Mouse (Mus musculus) heart, embryonic 16.5 days (tissue): ENCODE data around the gene Ovol3. TPM values are rescaled to one million over a fixed set of nuclear protein-coding genes. Genes with fewer than 3 reads are reported as not detected.
"Not testable (repeated sequence)": the region's sequence is repeated elsewhere in the genome, so short reads cannot be mapped to it uniquely, and the experiment has no call there.

ENCODE experiments used
- ATAC-seq: fragments of 200-750 bp; cut with Nextera tagmentation; replicated peaks from 2 replicates; pipeline ENCODE4 v1.8.0; 2017; ENCODE audit warnings: moderate number of reproducible peaks; ENCODE audit not compliant: insufficient read depth, low FRiP score; ENCODE audit errors: extremely low read depth
- H3K27ac ChIP-seq: fragments of 300-500 bp; sonication (generic); 2 replicates; pipeline ENCODE4 v1.5.1; 2014; ENCODE audit warnings: mild to moderate bottlenecking, low read length, control low read depth, moderate library complexity
- H3K27me3 ChIP-seq: fragments of 300-500 bp; sonication (generic); 2 replicates; pipeline ENCODE4 v1.6.1; 2014; ENCODE audit warnings: low read length, mixed read lengths; ENCODE audit not compliant: control insufficient read depth, insufficient read depth
- H3K36me3 ChIP-seq: fragments of 300-500 bp; sonication (generic); 2 replicates; pipeline ENCODE4 v1.6.1; 2014; ENCODE audit not compliant: control insufficient read depth, insufficient read depth
- H3K4me1 ChIP-seq: fragments of 300-500 bp; sonication (generic); 2 replicates; pipeline ENCODE4 v1.6.1; 2014; ENCODE audit warnings: low read length, mixed read lengths; ENCODE audit not compliant: control insufficient read depth, insufficient read depth
- H3K4me2 ChIP-seq: fragments of 300-500 bp; sonication (generic); 2 replicates; pipeline ENCODE4 v1.6.1; 2014; ENCODE audit warnings: low read depth, mild to moderate bottlenecking, control low read depth, low read length
- H3K4me3 ChIP-seq: fragments of 300-500 bp; sonication (generic); 2 replicates; pipeline ENCODE4 v1.5.1; 2014; ENCODE audit warnings: mild to moderate bottlenecking, control low read depth, low read length
- H3K9ac ChIP-seq: fragments of 300-500 bp; sonication (generic); 2 replicates; pipeline ENCODE4 v1.6.1; 2014; ENCODE audit warnings: low read length, control low read depth
- H3K9me3 ChIP-seq: fragments of 300-500 bp; sonication (generic); replicated peaks from 2 replicates; pipeline ENCODE4 v1.6.1; 2016; ENCODE audit warnings: low read length; ENCODE audit not compliant: control insufficient read depth
- WGBS: fragments of 180-500 bp; shearing (Covaris S2); extraction: QIAGEN DNeasy Blood & Tissue Kit; methylation state at CpG from one replicate; pipeline ENCODE4 v1.1.7; 2014; 5-methylcytosine and 5-hydroxymethylcytosine counted together
- polyA plus RNA-seq: library from polyadenylated mRNA; unstranded; fragments of >200 nt; fragmentation: Nextera tagmentation; extraction: Ambion mirVana; gene quantifications from 2 replicates; pipeline ENCODE4 v1.2.1, GENCODE M21; 2015

The Ovol3 gene
- polyA plus RNA-seq, 1 experiment from 2014 or later, result 0.20 TPM

DNA sequence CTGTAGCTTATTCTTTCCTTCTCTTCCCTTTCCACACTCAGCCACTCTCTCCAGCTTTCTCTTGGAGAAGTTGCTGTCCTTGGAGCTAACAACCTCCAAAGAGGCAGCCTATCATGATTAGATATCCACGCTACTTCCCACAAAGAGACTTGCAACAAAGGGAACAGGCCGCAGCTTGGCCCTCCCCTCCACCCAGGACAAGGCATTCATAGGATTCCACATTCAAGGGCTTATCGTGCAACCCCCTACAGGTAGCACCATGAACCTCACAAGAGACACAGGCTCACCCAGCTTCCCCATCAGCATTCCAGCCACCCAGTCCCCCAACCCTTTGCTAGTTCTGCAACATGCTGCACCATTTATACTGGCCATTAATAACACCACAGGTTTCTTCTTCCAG lies 31.3 kb upstream of the Ovol3 start:
- Histone ChIP-seq H3K36me3 (peaks cover 7% of the 10 kb centered on the region), H3K27ac (no peak overlapping the region), H3K9ac (no peak overlapping the region)

GRCm38 (mm10) chr7:30265935-30266334 lies 30.4 kb upstream of the Ovol3 start:
- Histone ChIP-seq H3K4me3 (no peak overlapping the region), H3K4me1 (peaks cover 4% of the 10 kb centered on the region; the same call in 1 of the 2 replicates), H3K4me2 (no peak overlapping the region), H3K27me3 (no peaks in the 10 kb centered on the region), H3K9me3 (no peaks in the 10 kb centered on the region), H3K9ac (no peak overlapping the region), H3K36me3 (peaks cover 7% of the 10 kb centered on the region), H3K27ac (no peak overlapping the region)
- WGBS, result 94% methylated on average over 7 of the region's 7 CpGs
- ATAC-seq, result no peak

More for the DNA sequence above, 31.3 kb upstream of the Ovol3 start:
- WGBS, result 47% methylated on average over 3 of the region's 3 CpGs
- H3K4me1 ChIP-seq, result peaks cover 4% of the 10 kb centered on the region; the same call in 1 of the 2 replicates
- H3K27me3 ChIP-seq, result no peaks in the 10 kb centered on the region
- H3K4me2 ChIP-seq, result no peak overlapping the region
- H3K9me3 ChIP-seq, result no peaks in the 10 kb centered on the region
- ATAC-seq, result no peak
- H3K4me3 ChIP-seq, result no peak overlapping the region

DNA sequence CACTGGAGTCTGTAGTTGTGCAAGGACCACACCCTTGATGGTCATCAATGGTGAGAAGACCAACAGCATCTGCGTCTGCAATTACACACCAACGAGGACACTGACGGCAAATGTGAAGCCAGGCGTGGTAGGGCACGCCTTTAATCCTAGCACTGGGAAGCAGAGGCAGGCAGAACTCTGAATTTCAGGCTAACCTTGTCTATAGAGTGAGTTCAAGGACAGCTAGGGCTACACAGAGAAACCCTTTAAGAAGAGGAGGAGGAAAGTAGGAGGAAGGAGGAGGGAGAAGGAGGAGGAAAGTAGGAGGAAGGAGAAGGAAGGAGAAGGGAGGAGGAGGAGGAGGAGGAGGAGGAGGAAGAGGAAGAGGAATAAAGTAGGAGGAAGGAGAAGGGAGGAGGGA lies 30.0 kb upstream of the Ovol3 start:
- Histone ChIP-seq H3K9me3 (no peaks in the 10 kb centered on the region), H3K4me1 (peaks cover 4% of the 10 kb centered on the region; the same call in 1 of the 2 replicates), H3K36me3 (peaks cover 7% of the 10 kb centered on the region), H3K4me2 (no peak overlapping the region), H3K27me3 (no peaks in the 10 kb centered on the region), H3K27ac (no peak overlapping the region), H3K9ac (no peak overlapping the region), H3K4me3 (no peak overlapping the region)
- no peak for ATAC-seq
- WGBS, result 88% methylated on average over 5 of the region's 5 CpGs

GRCm38 (mm10) chr7:30265041-30265440 lies 29.5 kb upstream of the Ovol3 start:
- 65% methylated on average over 2 of the region's 2 CpGs for WGBS
- Histone ChIP-seq H3K4me2 (no peak overlapping the region), H3K36me3 (peaks cover 7% of the 10 kb centered on the region), H3K27ac (no peak overlapping the region), H3K4me3 (no peak overlapping the region), H3K9me3 (no peaks in the 10 kb centered on the region), H3K4me1 (peaks cover 4% of the 10 kb centered on the region; the same call in 1 of the 2 replicates), H3K9ac (no peak overlapping the region), H3K27me3 (no peaks in the 10 kb centered on the region)
- ATAC-seq, result no peak

- Histone ChIP-seq H3K4me3 (no peak overlapping the region), H3K9me3 (no peaks in the 10 kb centered on the region), H3K36me3 (peaks cover 2% of the 10 kb centered on the region; the same call in 1 of the 2 replicates), H3K4me1 (no peaks in the 10 kb centered on the region), H3K4me2 (no peak overlapping the region), H3K27me3 (no peaks in the 10 kb centered on the region), H3K9ac (no peak overlapping the region), H3K27ac (no peak overlapping the region)
- no peak for ATAC-seq
- 83% methylated on average over 12 of the region's 12 CpGs for WGBS
Observed at GRCm38 (mm10) chr7:30251956-30252954, 16.7 kb upstream of the Ovol3 start.

GRCm38 (mm10) chr7:30237374-30237773 lies 1.8 kb upstream of the Ovol3 start:
- ATAC-seq, H3K4me2 ChIP-seq, H3K36me3 ChIP-seq, H3K9me3 ChIP-seq, H3K27ac ChIP-seq, H3K9ac ChIP-seq, H3K4me3 ChIP-seq, H3K4me1 ChIP-seq, H3K27me3 ChIP-seq: not testable (repeated sequence)
- 84% methylated on average over 3 of the region's 3 CpGs for WGBS

DNA sequence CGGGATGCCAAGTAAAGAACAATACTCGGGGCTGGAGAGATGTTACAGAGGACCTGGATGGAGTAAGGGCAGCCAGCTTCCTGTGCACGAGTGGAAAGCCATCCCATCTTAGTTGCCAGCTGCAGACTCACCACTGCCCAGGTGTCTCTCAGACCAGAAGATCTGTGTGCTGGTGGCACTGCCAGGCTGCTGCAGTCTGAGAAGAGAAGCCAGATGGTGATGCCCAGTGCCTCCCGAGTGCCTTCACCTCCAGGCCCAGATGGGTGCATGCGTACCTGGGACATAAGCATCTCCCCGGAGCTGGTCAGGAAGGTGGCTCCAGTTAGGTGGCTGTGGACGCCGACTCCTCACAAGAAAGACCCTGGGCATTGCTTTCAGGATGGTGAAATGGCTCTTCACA lies 434 bp downstream of the Ovol3 start:
- 91% methylated on average over 8 of the region's 8 CpGs for WGBS
- H3K4me3 ChIP-seq, result no peak overlapping the region
- no peak overlapping the region for H3K9ac ChIP-seq
- H3K27ac ChIP-seq, result no peak overlapping the region
- no peak overlapping the region for H3K4me2 ChIP-seq
- peaks cover 10% of the 10 kb centered on the region for H3K4me1 ChIP-seq
- no peaks in the 10 kb centered on the region for H3K9me3 ChIP-seq
- no peak for ATAC-seq
- H3K36me3 ChIP-seq, result peaks cover 3% of the 10 kb centered on the region; the same call in 1 of the 2 replicates
- H3K27me3 ChIP-seq, result no peaks in the 10 kb centered on the region

- Histone ChIP-seq H3K4me3 (no peak overlapping the region), H3K27ac (no peak overlapping the region), H3K27me3 (no peaks in the 10 kb centered on the region), H3K9me3 (no peaks in the 10 kb centered on the region), H3K9ac (no peak overlapping the region), H3K36me3 (0 out of 2 replicates have a peak, but pooled peaks cover 7% of the 10 kb centered on the region), H3K4me2 (no peak overlapping the region), H3K4me1 (peaks cover 10% of the 10 kb centered on the region)
- WGBS, result 90% methylated on average over 15 of the region's 15 CpGs
- no peak for ATAC-seq
Observed at GRCm38 (mm10) chr7:30234276-30234858, 1.2 kb downstream of the Ovol3 start.

DNA sequence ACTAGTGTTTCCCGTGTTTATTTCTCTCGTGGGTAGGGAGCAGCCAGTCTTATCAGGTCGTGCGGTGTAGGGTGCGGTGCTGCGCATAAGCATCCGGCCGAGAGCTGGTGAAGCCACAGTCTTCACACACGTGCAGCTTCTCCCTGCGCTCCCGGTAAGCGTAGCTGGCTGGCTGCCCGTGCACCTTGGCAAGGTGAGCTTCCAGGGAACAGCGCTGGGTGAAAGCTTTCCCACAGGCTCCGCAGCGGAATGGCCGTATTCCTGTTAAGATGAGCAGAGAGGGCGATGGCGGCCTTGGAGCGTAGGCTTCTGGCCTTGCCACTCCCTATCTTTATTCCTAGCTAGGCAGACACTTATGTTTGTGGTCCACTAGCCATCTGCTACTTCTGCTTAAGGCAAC lies 2.1 kb downstream of the Ovol3 start:
- no peak overlapping the region for H3K9ac ChIP-seq

More for the DNA sequence above, 2.1 kb downstream of the Ovol3 start:
- H3K4me1 ChIP-seq, result peaks cover 10% of the 10 kb centered on the region
- no peaks in the 10 kb centered on the region for H3K27me3 ChIP-seq
- no peaks in the 10 kb centered on the region for H3K9me3 ChIP-seq
- ATAC-seq, result no peak
- H3K4me3 ChIP-seq, result no peak overlapping the region
- 0 out of 2 replicates have a peak, but pooled peaks cover 7% of the 10 kb centered on the region for H3K36me3 ChIP-seq
- no peak overlapping the region for H3K27ac ChIP-seq
- peak overlapping the region; percentile 83; the same call in 1 of the 2 replicates for H3K4me2 ChIP-seq
- 86% methylated on average over 20 of the region's 20 CpGs for WGBS
